Mouse (Mus musculus) cerebellum, adult 2 months (tissue): Measurements from ENCODE around the gene Rab3b. TPM values are rescaled to one million over a fixed set of nuclear protein-coding genes. Genes with fewer than 3 reads are reported as not detected.

Experiments
- DNase-seq, 2 experiments: peaks; one replicate each; pipeline ENCODE4 v3.0.0; 2021
- H3K27ac ChIP-seq: fragments of 200-500 bp; 2 replicates; pipeline ENCODE4 v1.5.1; 2012; ENCODE audit warnings: low read length, control low read depth, inconsistent platforms; ENCODE audit not compliant: insufficient read depth
- H3K27me3 ChIP-seq: fragments of 200-500 bp; 2 replicates; pipeline ENCODE4 v1.6.1; 2012; ENCODE audit warnings: inconsistent platforms, mild to moderate bottlenecking, low read length, moderate library complexity; ENCODE audit not compliant: control insufficient read depth, insufficient read depth
- H3K4me1 ChIP-seq: fragments of 200-500 bp; 2 replicates; pipeline ENCODE4 v1.6.1; 2011; ENCODE audit warnings: low read length; ENCODE audit not compliant: control insufficient read depth, insufficient read depth
- H3K4me3 ChIP-seq: fragments of 200-500 bp; replicated peaks from 2 replicates; pipeline ENCODE3; 2011; ENCODE audit warnings: mild to moderate bottlenecking, low read depth, low read length, control low read depth; ENCODE audit not compliant: insufficient read depth
- CTCF ChIP-seq: fragments of 200-500 bp; IDR thresholded peaks from 2 replicates; pipeline ENCODE4 v1.5.1; 2011; ENCODE audit warnings: low read depth, mild to moderate bottlenecking, control low read depth, low read length, moderate library complexity, borderline replicate concordance; ENCODE audit not compliant: insufficient read depth
- POLR2A ChIP-seq: fragments of 200-500 bp; IDR thresholded peaks from 2 replicates; pipeline ENCODE4 v1.6.1; 2011; ENCODE audit warnings: low read length, control low read depth, borderline replicate concordance; ENCODE audit not compliant: insufficient read depth
- WGBS: fragments of 180-500 bp; shearing (Covaris S2); methylation state at CpG from one replicate; pipeline ENCODE4 v1.1.7; 2018; 5-methylcytosine and 5-hydroxymethylcytosine counted together
- polyA plus RNA-seq: library from polyadenylated mRNA; depleted of rRNA; stranded (reverse); fragments of >200 nt; gene quantifications from 2 replicates; pipeline ENCODE4 v1.2.3, GENCODE M21; 2012

Gene Rab3b
- polyA plus RNA-seq, 1 experiment: 42.5 TPM

DNA sequence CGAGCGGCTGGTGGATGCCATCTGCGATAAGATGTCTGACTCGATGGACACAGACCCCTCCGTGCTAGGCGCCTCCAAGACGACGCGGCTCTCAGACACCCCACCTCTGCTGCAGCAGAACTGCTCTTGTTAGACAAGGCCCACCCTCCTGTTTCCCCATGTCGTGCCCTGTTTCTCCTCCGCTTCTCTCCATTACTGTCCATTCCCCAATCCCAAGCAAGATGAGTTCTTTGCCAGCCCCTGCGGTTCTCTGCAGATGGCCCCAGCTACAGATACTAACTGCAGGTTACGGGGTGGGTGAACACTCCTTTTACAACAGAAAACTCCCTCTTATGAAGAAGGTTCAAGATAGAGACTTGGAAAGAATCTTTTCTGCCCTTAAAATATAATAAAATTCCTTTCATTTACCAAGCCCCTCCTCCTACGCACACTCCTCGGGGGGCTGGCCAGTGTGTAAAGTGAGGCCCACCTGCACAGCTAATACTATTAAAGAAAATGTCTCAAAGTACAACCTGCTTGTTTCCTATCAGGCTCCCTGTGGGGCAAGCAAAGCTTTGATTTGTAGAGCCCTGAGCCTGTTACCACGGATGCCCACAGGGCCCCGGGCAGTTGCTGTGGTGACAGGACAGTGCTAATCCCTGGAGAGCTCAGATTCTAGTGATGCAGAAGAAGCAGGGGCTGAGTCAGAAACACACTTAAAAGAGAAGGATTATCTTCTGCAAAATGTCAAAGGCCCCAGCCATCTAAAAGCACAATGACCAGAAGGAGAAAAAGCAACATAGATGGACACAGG, 62.0 kb downstream of the Rab3b start:
- no peak for TF ChIP-seq POLR2A
- no peak for TF ChIP-seq CTCF
- 54% methylated on average over 17 of the region's 17 CpGs for WGBS
- Histone ChIP-seq H3K27me3 (no peaks in the 10 kb centered on the region), H3K4me3 (no peak overlapping the region), H3K4me1 (peaks cover 29% of the 10 kb centered on the region), H3K27ac (no peak overlapping the region)
- DNase-seq: peak in 1 of 2 experiments; percentile 20

DNA sequence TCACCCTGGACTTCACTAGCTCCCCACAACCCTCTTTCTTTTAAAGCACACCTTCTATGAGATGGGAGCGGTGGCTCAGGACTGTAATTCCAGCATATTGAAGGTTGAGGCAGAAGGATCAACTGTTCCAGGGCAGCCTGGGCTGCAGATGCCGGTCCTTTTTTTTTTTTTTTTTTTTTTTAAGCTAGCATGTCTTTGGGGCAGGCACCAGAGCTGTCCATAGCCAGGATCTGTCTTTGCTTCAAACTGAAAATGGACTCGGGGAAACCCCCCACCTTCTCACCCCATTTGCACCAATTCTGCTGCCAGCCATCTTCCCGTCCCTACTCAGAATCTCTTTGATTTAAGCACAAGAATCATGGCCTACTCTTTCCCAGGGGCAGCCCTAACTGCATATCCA, 63.3 kb downstream of the Rab3b start:
- no peaks in the 10 kb centered on the region for H3K27me3 ChIP-seq
- DNase-seq: no peak
- H3K27ac ChIP-seq: no peak overlapping the region
- H3K4me3 ChIP-seq: no peak overlapping the region
- peaks cover 25% of the 10 kb centered on the region for H3K4me1 ChIP-seq
- WGBS: 93% methylated on average over 4 of the region's 4 CpGs
- TF ChIP-seq POLR2A: no peak
- no peak for TF ChIP-seq CTCF

DNA sequence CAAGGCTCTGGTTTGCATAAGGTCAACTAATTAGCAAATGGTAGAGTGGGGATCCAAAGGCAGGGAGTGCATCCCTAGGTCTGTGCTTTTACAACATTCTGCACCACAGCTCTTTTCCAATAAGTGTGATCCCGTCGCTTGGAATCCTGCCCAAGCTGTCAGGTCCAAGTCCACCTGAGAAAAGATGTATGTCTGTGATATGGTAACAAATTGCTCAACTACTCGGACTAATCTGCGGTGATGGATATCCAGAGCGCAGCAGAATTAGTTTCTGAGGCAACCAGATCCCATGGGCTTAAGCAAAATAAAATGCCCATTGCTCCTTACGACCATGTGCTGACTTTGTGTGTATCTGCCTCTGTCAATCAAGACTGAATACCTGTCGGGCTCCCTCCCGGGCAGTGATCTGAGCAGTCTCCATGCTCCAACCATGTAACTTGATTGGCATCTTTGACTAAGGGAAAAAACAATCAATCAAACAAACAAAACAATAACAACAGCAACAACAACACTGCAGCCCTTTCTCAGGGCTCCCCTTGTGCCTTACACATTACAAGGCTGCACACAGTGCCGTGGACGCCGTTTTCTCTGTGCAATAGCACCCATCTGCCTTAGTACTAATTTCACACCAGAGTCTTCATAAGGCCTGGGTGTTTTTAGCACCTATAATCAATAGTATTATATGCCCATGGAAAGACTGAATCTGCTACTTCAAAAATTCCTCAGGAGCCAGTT, 64.3 kb downstream of the Rab3b start:
- H3K27me3 ChIP-seq: no peaks in the 10 kb centered on the region
- no peak for DNase-seq
- WGBS: 88% methylated on average over 11 of the region's 11 CpGs
- no peak overlapping the region for H3K27ac ChIP-seq
- no peak overlapping the region for H3K4me3 ChIP-seq
- no peak for TF ChIP-seq CTCF
- H3K4me1 ChIP-seq: peaks cover 21% of the 10 kb centered on the region

DNA sequence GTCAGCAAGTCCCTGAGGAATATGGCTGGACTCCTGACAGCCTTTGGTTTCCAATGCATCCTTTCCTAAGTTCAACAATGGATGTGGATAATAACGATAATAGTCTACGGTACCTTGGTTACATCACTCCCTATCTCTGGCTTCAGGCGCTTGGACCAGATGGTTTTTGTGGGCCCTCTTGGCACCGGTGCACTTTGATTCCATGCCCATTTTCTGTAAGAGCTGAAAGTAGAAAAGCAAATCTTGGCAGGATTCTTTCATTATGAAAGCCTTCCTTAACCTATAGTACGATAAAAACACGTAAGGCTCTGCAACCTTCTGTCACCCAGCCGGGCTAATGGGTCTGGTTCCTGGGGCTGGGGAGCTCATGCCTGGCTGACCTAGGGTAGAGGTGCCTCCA, 70.3 kb downstream of the Rab3b start:
- DNase-seq: peak; percentile 82 to 86
- Histone ChIP-seq H3K27me3 (no peaks in the 10 kb centered on the region), H3K4me3 (no peak overlapping the region), H3K27ac (no peak overlapping the region), H3K4me1 (peaks cover 4% of the 10 kb centered on the region)
- TF ChIP-seq POLR2A (no peak), CTCF (no peak)
- 7% methylated on average over 7 of the region's 7 CpGs for WGBS

DNA sequence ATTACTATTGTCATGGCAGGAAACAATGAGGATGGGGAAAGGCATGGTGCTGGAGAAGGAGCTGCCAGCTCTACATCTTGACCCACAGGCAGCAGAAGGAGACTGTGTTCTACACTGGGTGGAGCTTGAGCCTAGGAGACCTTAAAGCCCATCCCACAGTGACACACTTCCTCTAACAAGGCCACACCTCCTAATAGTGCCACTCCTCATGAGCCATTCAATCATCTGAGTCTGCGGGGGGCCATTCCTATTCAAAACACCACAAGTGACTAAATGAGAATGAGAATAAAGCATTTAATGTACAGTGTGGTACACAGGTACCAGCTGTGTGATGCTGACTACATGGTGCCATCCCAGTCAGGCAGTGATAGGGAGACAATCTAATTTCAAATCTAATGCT, 71.3 kb downstream of the Rab3b start:
- 98% methylated on average over 1 of the region's 1 CpGs for WGBS
- H3K4me1 ChIP-seq: peaks cover 4% of the 10 kb centered on the region
- no peaks in the 10 kb centered on the region for H3K27me3 ChIP-seq
- no peak overlapping the region for H3K27ac ChIP-seq
- no peak for TF ChIP-seq CTCF
- no peak for TF ChIP-seq POLR2A
- DNase-seq: no peak
- H3K4me3 ChIP-seq: no peak overlapping the region

DNA sequence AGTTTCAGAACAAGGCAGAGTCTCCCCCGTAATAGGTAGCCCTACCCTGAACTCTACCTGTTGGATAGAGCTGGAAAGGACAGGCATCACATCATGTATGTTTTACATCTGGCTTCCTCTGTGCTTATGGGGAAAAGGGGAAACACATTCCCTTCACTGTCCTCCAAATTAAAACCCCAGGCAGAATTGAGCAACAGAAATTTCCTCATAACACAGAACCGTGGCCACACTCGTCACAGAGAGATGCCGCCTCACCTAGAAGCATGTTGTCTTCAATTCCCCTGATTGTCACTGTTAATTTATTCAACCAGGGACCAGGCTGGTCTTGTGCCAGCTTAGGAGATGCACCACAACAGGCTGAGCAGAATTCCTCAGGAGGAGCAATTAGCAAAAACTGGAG, 72.8 kb downstream of the Rab3b start:
- H3K4me1 ChIP-seq: peaks cover 4% of the 10 kb centered on the region
- TF ChIP-seq POLR2A (no peak), CTCF (no peak)
- DNase-seq: no peak
- H3K27me3 ChIP-seq: no peaks in the 10 kb centered on the region
- no peak overlapping the region for H3K4me3 ChIP-seq
- H3K27ac ChIP-seq: no peak overlapping the region
- 51% methylated on average over 4 of the region's 4 CpGs for WGBS

DNA sequence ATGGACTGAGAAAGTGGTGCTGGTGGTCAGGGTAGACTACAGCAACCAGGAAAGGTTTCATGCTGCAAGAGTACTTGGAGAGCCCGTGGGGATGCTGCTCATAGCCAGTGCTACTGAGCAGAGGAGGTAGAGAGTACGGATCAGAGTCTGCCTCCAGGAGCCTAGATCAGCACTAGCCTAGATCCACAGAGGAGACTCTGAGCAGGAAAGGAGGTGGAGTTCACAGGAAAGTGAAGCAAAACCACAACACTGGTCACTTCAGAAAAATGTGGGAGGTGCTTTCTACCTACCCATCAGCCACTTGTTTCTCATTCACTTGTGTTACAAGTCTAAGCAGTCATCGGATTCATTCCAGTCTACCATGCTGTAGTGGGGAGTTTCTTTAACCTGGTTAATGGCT, 80.8 kb downstream of the Rab3b start:
- TF ChIP-seq CTCF (no peak), POLR2A (no peak)
- 87% methylated on average over 3 of the region's 3 CpGs for WGBS
- Histone ChIP-seq H3K4me1 (no peaks in the 10 kb centered on the region), H3K27ac (no peak overlapping the region), H3K27me3 (no peaks in the 10 kb centered on the region), H3K4me3 (no peak overlapping the region)
- DNase-seq: no peak
